Mouse (Mus musculus): Measurements from ENCODE around the gene Sipa1l1.

- TF ChIP-seq GATA1 (IDR thresholded peaks at IDR 0.05; ENCODE audit: low read length) (no peak), TAL1 (IDR thresholded peaks at IDR 0.05; ENCODE audit: low read length) (no peak)
Measured at GRCm38 (mm10) chr12:82213056-82213455, 43.9 kb downstream of the Sipa1l1 start.

Data from erythroblast, embryonic 14.5 days (primary cell).